Mouse (Mus musculus) forebrain, embryonic 12.5 days (tissue): ENCODE results near the gene Ccl1. TPM values are rescaled to one million over a fixed set of nuclear protein-coding genes. Genes with fewer than 3 reads are reported as not detected.

Source experiments
- ATAC-seq: fragments of 200-750 bp; cut with Nextera tagmentation; 2 replicates; pipeline ENCODE4 v1.8.0; 2017; ENCODE audit warnings: moderate TSS enrichment; ENCODE audit not compliant: low FRiP score
- H3K27ac ChIP-seq: fragments of 300-500 bp; sonication (generic); 2 replicates; pipeline ENCODE4 v1.5.1; 2016; ENCODE audit warnings: mild to moderate bottlenecking
- H3K27me3 ChIP-seq: fragments of 300-500 bp; sonication (generic); 2 replicates; pipeline ENCODE4 v1.6.1; 2016; ENCODE audit warnings: mild to moderate bottlenecking
- H3K36me3 ChIP-seq: fragments of 300-500 bp; sonication (generic); replicated peaks from 2 replicates; pipeline ENCODE4 v1.6.1; 2016; ENCODE audit warnings: mild to moderate bottlenecking
- H3K4me1 ChIP-seq: fragments of 300-500 bp; sonication (generic); 2 replicates; pipeline ENCODE4 v1.6.1; 2016
- H3K4me2 ChIP-seq: fragments of 300-500 bp; sonication (generic); 2 replicates; pipeline ENCODE4 v1.6.1; 2016; ENCODE audit warnings: mild to moderate bottlenecking, moderate library complexity
- H3K4me3 ChIP-seq: fragments of 300-500 bp; sonication (generic); replicated peaks from 2 replicates; pipeline ENCODE4 v1.5.1; 2016; ENCODE audit warnings: mild to moderate bottlenecking
- H3K9ac ChIP-seq: fragments of 300-500 bp; sonication (generic); 2 replicates; pipeline ENCODE4 v1.6.1; 2016; ENCODE audit warnings: mild to moderate bottlenecking
- H3K9me3 ChIP-seq: fragments of 300-500 bp; sonication (generic); 2 replicates; pipeline ENCODE4 v1.6.1; 2016
- WGBS: fragments of 180-500 bp; shearing (Covaris S2); methylation state at CpG from one replicate; pipeline ENCODE4 v1.1.7; 2016; 5-methylcytosine and 5-hydroxymethylcytosine counted together
- polyA plus RNA-seq: library from polyadenylated mRNA; unstranded; fragments of >200 nt; fragmentation: Nextera tagmentation; extraction: Ambion mirVana; gene quantifications from 2 replicates; pipeline ENCODE4 v1.2.1, GENCODE M21; 2016

Gene Ccl1
- polyA plus RNA-seq, 1 experiment from 2014 or later, result not detected

DNA sequence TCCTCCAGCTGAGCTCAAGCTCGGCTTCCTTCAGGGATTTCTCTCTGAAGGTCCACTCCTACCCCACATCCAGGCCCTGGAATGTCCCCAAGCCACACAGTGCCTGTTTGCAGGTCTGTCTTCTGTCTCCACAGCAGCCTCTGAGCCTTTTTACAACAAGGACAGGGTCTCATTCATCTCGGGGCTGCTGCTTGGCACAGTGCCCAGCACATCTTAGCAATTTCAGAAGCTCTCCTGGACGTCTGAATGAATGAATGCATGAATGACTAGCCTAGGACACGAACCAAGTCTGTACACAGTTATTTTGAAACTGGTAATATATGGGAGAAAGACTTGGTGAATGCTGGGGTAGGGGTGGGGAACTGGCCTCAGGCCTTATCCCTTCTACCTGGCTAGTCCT lies 52.1 kb downstream of the Ccl1 start:
- Histone ChIP-seq H3K9me3 (no peaks in the 10 kb centered on the region), H3K36me3 (no peaks in the 10 kb centered on the region), H3K27ac (peak overlapping the region; percentile 44; the same call in 1 of the 2 replicates), H3K4me2 (no peak overlapping the region), H3K4me3 (no peak overlapping the region), H3K9ac (no peak overlapping the region), H3K27me3 (peaks cover 18% of the 10 kb centered on the region), H3K4me1 (peaks cover 27% of the 10 kb centered on the region)
- ATAC-seq, result peak; percentile 39; the same call in 1 of the 2 replicates
- WGBS, result 27% methylated on average over 4 of the region's 4 CpGs

GRCm38 (mm10) chr11:82251251-82251650 lies 54.2 kb downstream of the Ccl1 start:
- WGBS, result 40% methylated on average over 6 of the region's 6 CpGs
- Histone ChIP-seq H3K27me3 (peaks cover 4% of the 10 kb centered on the region), H3K4me3 (no peak overlapping the region), H3K9me3 (no peaks in the 10 kb centered on the region), H3K9ac (no peak overlapping the region), H3K4me2 (no peak overlapping the region), H3K36me3 (no peaks in the 10 kb centered on the region), H3K27ac (no peak overlapping the region), H3K4me1 (peaks cover 27% of the 10 kb centered on the region)
- ATAC-seq, result no peak

DNA sequence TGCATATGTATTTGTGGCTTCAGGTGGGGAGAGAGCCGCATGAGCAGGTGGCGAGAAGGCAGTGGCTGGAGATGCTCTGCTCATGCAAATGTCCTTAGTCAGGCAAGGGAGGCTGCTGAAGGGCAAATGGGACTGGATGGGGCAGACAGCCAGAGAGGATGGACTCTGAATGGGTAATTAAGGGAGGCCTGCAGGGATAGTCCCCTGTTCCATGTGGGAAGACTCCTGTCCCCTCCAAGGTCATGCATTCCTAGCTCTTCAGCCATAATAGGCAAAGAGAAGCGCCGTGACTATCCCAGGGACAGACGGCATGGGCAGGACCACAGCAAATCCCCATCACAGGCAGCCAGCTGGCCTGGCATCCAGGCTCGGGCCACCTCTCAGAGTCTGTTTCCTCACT lies 55.5 kb downstream of the Ccl1 start:
- H3K4me2 ChIP-seq, result no peak overlapping the region
- WGBS, result 84% methylated on average over 6 of the region's 6 CpGs
- peaks cover 4% of the 10 kb centered on the region for H3K27me3 ChIP-seq
- H3K27ac ChIP-seq, result no peak overlapping the region
- ATAC-seq, result no peak
- peaks cover 24% of the 10 kb centered on the region for H3K4me1 ChIP-seq
- H3K4me3 ChIP-seq, result no peak overlapping the region
- H3K36me3 ChIP-seq, result no peaks in the 10 kb centered on the region
- no peak overlapping the region for H3K9ac ChIP-seq
- no peaks in the 10 kb centered on the region for H3K9me3 ChIP-seq

- no peaks in the 10 kb centered on the region for H3K36me3 ChIP-seq
- no peak overlapping the region for H3K27ac ChIP-seq
- ATAC-seq, result no peak
- no peak overlapping the region for H3K4me2 ChIP-seq
- H3K4me3 ChIP-seq, result no peak overlapping the region
- no peak overlapping the region for H3K9ac ChIP-seq
- no peaks in the 10 kb centered on the region for H3K9me3 ChIP-seq
- WGBS, result 41% methylated on average over 5 of the region's 5 CpGs
- peaks cover 12% of the 10 kb centered on the region for H3K4me1 ChIP-seq
- H3K27me3 ChIP-seq, result peaks cover 28% of the 10 kb centered on the region; the same call in 1 of the 2 replicates
Observed at GRCm38 (mm10) chr11:82237439-82237838, 68.1 kb downstream of the Ccl1 start.

DNA sequence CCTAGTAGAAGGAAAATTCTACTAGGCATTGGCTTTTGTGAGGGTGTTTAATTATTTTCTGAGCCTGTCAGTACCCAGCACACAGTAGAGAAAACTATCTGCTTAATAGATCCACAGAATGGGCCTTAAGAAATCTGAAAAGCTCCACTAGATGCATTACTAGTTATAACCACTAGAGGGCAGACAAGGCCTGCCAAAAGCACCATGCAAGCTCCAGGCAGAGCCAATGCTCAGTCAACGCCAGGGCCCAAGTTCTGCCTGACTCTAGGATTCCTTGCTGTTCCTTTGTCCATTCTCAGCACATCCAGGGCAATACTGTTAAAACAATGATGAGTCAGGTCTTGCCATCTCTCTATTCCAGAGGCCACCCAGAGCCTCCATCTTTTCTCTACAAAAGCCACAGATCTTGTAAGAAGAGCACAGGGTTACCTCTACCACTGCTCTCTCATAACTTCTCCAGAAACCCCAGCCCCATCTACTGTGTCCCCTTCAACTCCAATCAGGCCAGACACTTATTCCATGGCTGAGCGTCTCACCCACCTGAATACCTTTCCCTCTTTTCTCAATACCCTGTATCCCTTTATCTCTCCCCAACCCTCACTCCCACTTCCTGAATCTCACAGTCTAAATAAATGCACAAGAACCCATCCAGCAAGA lies 69.8 kb downstream of the Ccl1 start:
- Histone ChIP-seq H3K9me3 (no peaks in the 10 kb centered on the region), H3K4me3 (no peak overlapping the region), H3K9ac (0 out of 2 replicates have a peak overlapping the region, but pooled peaks have one; percentile 13), H3K4me2 (no peak overlapping the region), H3K27me3 (peaks cover 31% of the 10 kb centered on the region; the same call in 1 of the 2 replicates), H3K4me1 (peaks cover 12% of the 10 kb centered on the region), H3K36me3 (no peaks in the 10 kb centered on the region), H3K27ac (no peak overlapping the region)
- WGBS, result 37% methylated on average over 2 of the region's 2 CpGs
- ATAC-seq, result 0 out of 2 replicates have a peak, but pooled peaks have one; percentile 36

DNA sequence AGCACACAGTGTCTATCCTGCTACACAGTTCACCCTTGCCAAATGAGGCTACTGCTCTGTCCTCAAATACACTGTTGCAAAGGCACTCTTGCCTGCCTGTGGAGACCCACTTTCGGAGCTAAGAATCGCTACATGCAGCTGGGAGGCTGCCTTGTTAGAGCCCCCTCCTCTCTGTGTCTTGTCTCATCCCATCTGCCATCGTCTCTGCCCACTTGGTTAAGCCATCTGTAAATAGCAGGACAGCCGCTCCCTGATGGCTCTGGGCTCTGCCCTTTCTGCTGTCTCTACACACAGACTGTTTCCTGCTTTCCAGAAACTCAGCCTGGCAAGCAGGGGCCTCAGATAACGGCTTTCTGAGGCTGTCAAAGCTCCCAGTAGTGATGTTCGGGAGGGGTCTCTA lies 71.5 kb downstream of the Ccl1 start:
- ATAC-seq, result no peak
- H3K9ac ChIP-seq, result no peak overlapping the region
- H3K27ac ChIP-seq, result no peak overlapping the region
- no peaks in the 10 kb centered on the region for H3K36me3 ChIP-seq
- peaks cover 38% of the 10 kb centered on the region; the same call in 1 of the 2 replicates for H3K27me3 ChIP-seq
- H3K4me1 ChIP-seq, result peaks cover 15% of the 10 kb centered on the region
- 63% methylated on average over 6 of the region's 6 CpGs for WGBS
- H3K4me3 ChIP-seq, result no peak overlapping the region
- no peak overlapping the region for H3K4me2 ChIP-seq
- no peaks in the 10 kb centered on the region for H3K9me3 ChIP-seq

GRCm38 (mm10) chr11:82226976-82227375 lies 78.5 kb downstream of the Ccl1 start:
- H3K9ac ChIP-seq, result no peak overlapping the region
- ATAC-seq, result no peak
- no peak overlapping the region for H3K4me2 ChIP-seq
- no peak overlapping the region for H3K27ac ChIP-seq
- H3K4me3 ChIP-seq, result no peak overlapping the region
- no peaks in the 10 kb centered on the region for H3K36me3 ChIP-seq
- peaks cover 13% of the 10 kb centered on the region for H3K4me1 ChIP-seq
- no peaks in the 10 kb centered on the region for H3K9me3 ChIP-seq
- 62% methylated on average over 9 of the region's 9 CpGs for whole genome bisulfite sequencing
- H3K27me3 ChIP-seq, result peaks cover 13% of the 10 kb centered on the region; the same call in 1 of the 2 replicates

DNA sequence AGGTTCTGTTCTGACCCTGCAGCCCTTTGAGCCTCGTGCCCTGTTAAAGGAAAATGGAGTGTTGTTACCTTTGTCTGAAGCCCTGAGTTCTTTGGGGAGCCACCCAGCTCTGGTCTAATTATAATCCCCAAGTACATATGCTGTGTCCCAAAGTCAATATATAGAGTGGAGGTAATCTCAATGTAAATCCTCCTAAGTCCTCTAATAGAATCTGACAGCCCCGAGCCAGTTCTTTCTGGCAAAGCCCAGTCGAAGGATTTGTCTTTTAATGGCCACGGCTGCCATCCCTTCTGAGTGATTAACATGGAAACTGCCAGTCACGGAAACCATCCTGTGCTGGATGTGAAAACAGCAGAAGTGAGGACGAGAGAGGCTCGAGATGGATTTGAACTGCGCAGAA lies 79.6 kb downstream of the Ccl1 start:
- Histone ChIP-seq H3K9ac (no peak overlapping the region), H3K4me2 (no peak overlapping the region), H3K9me3 (no peaks in the 10 kb centered on the region), H3K4me1 (peaks cover 13% of the 10 kb centered on the region), H3K27ac (no peak overlapping the region), H3K36me3 (no peaks in the 10 kb centered on the region), H3K27me3 (peaks cover 13% of the 10 kb centered on the region; the same call in 1 of the 2 replicates), H3K4me3 (no peak overlapping the region)
- WGBS, result 68% methylated on average over 8 of the region's 8 CpGs
- ATAC-seq, result no peak

DNA sequence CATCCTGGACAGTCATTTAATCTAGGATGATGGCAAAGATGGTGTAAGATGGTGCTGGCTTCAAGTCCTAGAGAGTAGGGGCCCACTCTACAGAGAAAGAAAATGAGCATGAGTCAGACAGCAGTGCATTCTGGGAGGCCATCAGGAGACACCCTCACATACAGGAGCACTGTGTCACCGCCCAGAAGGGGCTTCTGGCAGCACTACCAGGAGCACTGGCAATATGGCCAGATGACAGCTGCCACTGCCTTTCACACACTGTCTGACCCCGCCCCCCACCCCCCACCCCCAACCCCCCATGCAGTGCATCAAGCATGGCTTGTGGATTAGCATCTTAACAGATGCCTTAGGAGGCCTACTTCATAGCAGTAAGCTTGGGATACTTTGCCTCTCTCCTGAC lies 89.0 kb downstream of the Ccl1 start:
- Histone ChIP-seq H3K4me1 (no peaks in the 10 kb centered on the region), H3K27me3 (no peaks in the 10 kb centered on the region), H3K9ac (no peak overlapping the region), H3K36me3 (no peaks in the 10 kb centered on the region), H3K4me3 (no peak overlapping the region), H3K9me3 (no peaks in the 10 kb centered on the region), H3K27ac (no peak overlapping the region), H3K4me2 (no peak overlapping the region)
- WGBS, result 55% methylated on average over 2 of the region's 2 CpGs
- no peak for ATAC-seq

- no peaks in the 10 kb centered on the region for H3K36me3 ChIP-seq
- no peaks in the 10 kb centered on the region for H3K27me3 ChIP-seq
- 82% methylated on average over 4 of the region's 4 CpGs for WGBS
- no peak overlapping the region for H3K4me2 ChIP-seq
- H3K9me3 ChIP-seq, result no peaks in the 10 kb centered on the region
- no peak overlapping the region for H3K9ac ChIP-seq
- no peak overlapping the region for H3K27ac ChIP-seq
- H3K4me1 ChIP-seq, result no peaks in the 10 kb centered on the region
- no peak overlapping the region for H3K4me3 ChIP-seq
- no peak for ATAC-seq
Observed at GRCm38 (mm10) chr11:82214405-82214804, 91.1 kb downstream of the Ccl1 start.

DNA sequence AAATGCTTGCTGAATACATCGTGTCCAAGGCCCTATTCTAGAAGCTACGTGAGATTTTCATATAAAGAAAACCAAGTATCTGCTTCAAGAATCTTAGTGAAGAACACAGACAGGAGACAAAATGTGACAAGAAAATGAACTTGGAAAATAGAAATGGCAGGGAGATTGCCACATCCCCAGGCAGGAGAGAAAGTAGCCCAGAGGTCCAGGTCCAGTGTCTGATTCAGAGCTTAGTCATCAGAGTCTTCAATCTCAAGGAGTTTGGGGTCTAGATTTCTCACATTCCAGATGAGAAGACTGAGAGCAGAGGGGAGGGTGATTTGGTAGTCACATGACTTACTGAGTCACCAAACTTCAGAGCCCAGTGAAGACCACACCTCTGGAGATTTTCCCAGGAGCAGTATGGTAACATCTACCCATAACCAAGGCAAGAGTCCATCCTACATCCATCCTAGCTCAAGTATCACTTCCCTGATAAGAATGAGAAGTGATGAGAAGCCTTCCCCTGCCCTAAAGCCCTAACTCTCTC lies 98.5 kb downstream of the Ccl1 start:
- Histone ChIP-seq H3K27ac (no peak overlapping the region), H3K27me3 (no peaks in the 10 kb centered on the region), H3K36me3 (no peaks in the 10 kb centered on the region), H3K9ac (no peak overlapping the region), H3K4me2 (no peak overlapping the region), H3K4me3 (no peak overlapping the region), H3K9me3 (no peaks in the 10 kb centered on the region), H3K4me1 (no peaks in the 10 kb centered on the region)
- WGBS, result 91% methylated on average over 2 of the region's 2 CpGs
- no peak for ATAC-seq

DNA sequence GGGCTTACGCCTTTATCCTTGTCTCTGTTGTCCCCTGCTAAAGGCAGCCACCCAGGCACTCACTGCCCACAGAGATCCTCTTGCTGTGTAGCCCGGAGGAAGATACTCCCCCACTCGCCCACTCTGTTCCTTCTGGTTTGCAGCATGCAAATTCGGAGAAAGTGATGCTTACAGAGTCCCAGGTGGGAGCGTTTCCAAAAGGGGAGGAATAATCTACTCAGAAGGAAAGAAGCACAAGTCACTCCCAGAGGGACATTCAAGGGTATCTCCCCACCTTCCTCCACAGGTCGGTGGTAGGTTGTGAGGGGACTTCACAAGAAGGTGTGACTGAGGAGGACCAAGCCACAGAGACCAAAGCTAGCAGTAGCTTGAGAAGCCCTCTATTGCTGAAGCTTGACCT lies 100.3 kb downstream of the Ccl1 start:
- no peak overlapping the region for H3K27ac ChIP-seq
- whole genome bisulfite sequencing, result 94% methylated on average over 6 of the region's 6 CpGs
- H3K9ac ChIP-seq, result no peak overlapping the region
- H3K4me2 ChIP-seq, result no peak overlapping the region
- no peaks in the 10 kb centered on the region for H3K36me3 ChIP-seq
- H3K4me3 ChIP-seq, result no peak overlapping the region
- no peak for ATAC-seq
- H3K9me3 ChIP-seq, result no peaks in the 10 kb centered on the region
- no peaks in the 10 kb centered on the region for H3K27me3 ChIP-seq
- no peaks in the 10 kb centered on the region for H3K4me1 ChIP-seq

DNA sequence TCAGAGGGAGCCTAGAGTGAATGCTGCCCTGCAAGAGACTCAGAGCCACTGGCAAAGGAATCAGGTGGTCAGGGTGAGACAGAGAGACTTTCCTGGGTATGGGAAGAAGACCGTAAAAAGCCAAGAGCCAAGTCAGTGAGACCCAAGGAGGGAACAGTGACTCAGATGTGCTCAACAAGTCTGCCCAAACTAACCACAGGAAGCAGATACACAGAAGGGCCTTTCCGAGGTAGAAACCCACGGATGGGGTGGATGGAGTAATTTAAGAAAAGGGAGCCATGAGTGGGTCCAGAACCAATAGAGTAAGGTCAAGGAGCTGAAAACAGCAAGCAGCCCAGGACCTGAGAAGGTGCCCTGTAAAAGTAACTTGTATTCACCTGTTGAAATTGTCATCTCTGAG lies 101.8 kb downstream of the Ccl1 start:
- ATAC-seq, result no peak
- no peak overlapping the region for H3K4me2 ChIP-seq
- H3K27ac ChIP-seq, result no peak overlapping the region
- H3K9me3 ChIP-seq, result no peaks in the 10 kb centered on the region
- no peak overlapping the region for H3K4me3 ChIP-seq
- H3K27me3 ChIP-seq, result no peaks in the 10 kb centered on the region
- H3K9ac ChIP-seq, result no peak overlapping the region
- H3K4me1 ChIP-seq, result no peaks in the 10 kb centered on the region
- H3K36me3 ChIP-seq, result no peaks in the 10 kb centered on the region
- 91% methylated on average over 3 of the region's 3 CpGs for WGBS
